Mouse (Mus musculus): ENCODE data around the gene D10Jhu81e.

DNA sequence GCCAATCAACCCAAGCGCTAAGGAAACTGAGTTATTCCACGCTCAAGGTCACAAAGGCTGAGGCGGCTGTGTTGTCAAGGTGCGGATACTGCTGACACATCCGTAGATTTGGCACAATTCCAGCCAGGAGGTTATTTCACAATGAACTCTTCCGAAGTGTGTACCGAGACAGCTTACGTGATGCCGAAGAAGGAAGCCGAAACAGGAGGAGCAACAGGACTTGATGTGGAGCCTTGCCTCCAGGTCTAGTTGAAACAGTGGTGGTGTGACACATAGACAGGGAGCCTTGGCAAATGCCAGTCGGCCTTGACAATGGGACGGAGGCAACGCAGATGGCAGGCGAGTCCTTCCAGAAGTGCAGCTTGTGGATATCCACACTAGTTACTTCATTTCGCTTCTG, 11.5 kb downstream of the D10Jhu81e start:
- TF ChIP-seq CTCF (IDR thresholded peaks at IDR 0.05; ENCODE audit: insufficient read depth, low read depth, low read length) (no peak), POLR2A (IDR thresholded peaks at IDR 0.05; ENCODE audit: insufficient read depth, low read depth, low read length) (no peak)
